Mouse (Mus musculus) gastrocnemius, adult 2 months (tissue): ENCODE measurements around the gene Serping1. TPM values are rescaled to one million over a fixed set of nuclear protein-coding genes. Genes with fewer than 3 reads are reported as not detected.

Experiments
- DNase-seq: peaks from one replicate; pipeline ENCODE4 v3.0.0; 2022
- H3K27ac ChIP-seq: fragments of 200-600 bp; 2 replicates; pipeline ENCODE4 v1.8.1; 2022; ENCODE audit warnings: mild to moderate bottlenecking
- H3K4me3 ChIP-seq: fragments of 200-600 bp; 2 replicates; pipeline ENCODE4 v1.8.1; 2022; ENCODE audit warnings: mild to moderate bottlenecking, moderate library complexity
- CTCF ChIP-seq: fragments of 200-600 bp; IDR thresholded peaks from 2 replicates; pipeline ENCODE4 v1.8.1; 2022; ENCODE audit warnings: antibody characterized with exemption, mild to moderate bottlenecking, moderate library complexity
- intact Hi-C: fragments of 180-260 bp; cut with DNase I; formaldehyde crosslinking; loops from one replicate; pipeline ENCODE4 v1.15.1; 2025
- total RNA-seq, 2 experiments: library from RNA; stranded (reverse); gene quantifications; 2 replicates each; pipeline ENCODE4 v1.2.3; 2021

Serping1 gene
- total RNA-seq, 2 experiments from 2014 or later, result 52.3 to 82.6 TPM

DNA sequence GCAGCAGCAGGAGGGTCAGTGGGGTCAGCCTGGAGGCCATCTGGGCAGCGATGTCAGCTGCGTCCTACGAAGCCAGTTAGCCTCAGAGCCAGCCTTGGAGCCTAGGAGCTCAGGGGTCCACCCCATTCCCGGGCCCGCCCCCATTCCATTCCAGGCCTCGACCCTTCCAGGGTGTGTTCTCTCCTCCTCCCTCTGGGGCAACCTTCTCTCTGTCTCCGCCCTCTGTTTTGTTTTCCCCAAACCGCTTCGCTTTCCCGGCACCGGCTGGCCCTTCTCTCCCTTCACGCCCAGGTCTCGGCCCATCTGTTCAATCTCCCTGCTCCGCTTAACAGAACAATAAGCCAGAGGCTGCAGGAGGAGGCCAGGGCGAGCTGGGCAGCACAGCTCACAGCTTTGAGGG is 493 bp downstream of the Serping1 start:
- peak; percentile 90 for DNase-seq
- Histone ChIP-seq H3K4me3 (peak overlapping the region; percentile 69), H3K27ac (peak overlapping the region; percentile 89)
- intact Hi-C loops, result no loop called here
- no peak for TF ChIP-seq CTCF

DNA sequence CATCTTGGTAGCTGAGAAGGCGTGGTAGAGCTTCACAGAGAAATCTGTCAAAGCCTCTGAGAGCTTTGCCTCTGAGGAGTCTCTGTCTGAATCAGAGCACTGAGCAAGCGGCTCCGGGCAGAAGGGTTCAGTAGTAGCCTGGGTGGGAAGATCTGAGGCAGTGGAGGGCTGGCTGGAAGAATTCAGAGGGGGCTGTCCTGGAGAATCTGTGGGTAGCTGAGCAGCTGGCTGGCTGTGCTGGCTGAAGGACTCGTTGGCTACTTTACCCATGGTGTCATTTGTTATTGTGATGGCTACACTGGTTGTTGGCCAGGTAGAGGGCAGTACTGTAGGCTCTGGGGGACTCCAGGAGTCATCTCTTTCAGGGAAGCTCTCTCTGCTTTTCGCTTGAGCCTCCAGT is 2.0 kb downstream of the Serping1 start:
- peak; percentile 38 for DNase-seq
- Histone ChIP-seq H3K27ac (peak overlapping the region; percentile 89), H3K4me3 (peak overlapping the region; percentile 69)
- intact Hi-C loops, result no loop called here
- TF ChIP-seq CTCF, result no peak

DNA sequence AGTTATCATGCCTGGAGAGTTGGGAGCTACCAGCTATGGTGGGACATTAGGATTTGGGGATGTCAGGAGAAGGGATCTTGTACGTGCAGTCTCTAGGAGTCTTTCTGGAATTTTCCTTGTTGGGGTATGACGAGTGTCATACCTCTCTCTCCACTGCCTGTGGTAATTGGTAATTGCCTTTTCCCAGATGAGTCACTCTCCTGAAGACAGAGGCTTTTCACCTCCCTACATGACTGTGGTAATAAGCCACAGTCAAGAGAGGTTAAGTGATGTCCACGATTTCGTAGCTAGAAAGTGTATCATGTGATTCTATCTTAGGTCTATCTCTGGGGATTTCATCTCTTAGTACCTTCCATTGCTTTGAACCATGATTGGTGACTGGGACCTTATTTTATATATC is 2.8 kb downstream of the Serping1 start:
- intact Hi-C loops, result no loop called here
- peak overlapping the region; percentile 69 for H3K4me3 ChIP-seq
- H3K27ac ChIP-seq, result peak overlapping the region; percentile 89
- no peak for DNase-seq
- no peak for TF ChIP-seq CTCF

DNA sequence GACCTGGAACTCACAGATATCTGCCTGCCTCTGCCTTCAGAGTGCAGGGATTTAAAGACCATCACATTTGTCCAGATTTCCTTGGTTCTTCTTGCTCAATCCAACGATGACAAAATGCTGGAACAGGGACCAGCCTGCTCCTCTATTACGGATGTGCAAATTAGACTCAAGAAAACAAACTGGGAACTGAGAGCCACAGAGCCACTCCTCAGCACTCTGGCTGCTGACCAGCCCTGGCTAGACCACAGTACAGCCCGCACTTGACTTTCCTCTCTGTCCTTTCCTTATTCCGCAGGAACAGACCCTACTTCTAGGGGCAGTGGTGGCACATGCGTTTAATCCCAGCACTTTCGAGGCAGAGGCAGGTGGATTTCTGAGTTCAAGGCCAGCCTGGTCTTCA is 4.7 kb downstream of the Serping1 start:
- peak; percentile 78 for DNase-seq
- Histone ChIP-seq H3K4me3 (peak overlapping the region; percentile 30), H3K27ac (peak overlapping the region; percentile 61)
- intact Hi-C loops, result no loop called here
- TF ChIP-seq CTCF, result no peak

DNA sequence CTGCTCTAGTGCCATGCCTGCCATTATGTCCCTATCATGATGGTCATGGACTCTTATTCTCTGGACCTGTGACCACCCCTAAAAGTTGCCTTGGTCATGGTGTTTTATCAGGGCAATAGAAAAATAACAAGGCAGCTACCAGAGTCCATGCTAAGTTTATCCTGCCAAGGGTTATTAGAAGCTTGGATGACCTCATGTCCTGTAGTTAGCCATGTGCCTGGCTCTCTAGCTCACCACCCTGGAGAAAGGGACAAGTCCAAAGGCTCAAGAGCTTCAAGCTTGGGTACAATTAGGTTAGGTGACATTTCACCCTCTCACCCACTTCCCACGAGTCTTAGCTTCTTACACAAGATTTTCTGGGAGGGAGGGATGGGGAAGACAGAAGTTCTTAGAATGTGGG is 12.4 kb downstream of the Serping1 start:
- intact Hi-C loops, result no loop called here
- no peak for TF ChIP-seq CTCF
- H3K4me3 ChIP-seq, result no peak overlapping the region
- H3K27ac ChIP-seq, result no peak overlapping the region
- no peak for DNase-seq

DNA sequence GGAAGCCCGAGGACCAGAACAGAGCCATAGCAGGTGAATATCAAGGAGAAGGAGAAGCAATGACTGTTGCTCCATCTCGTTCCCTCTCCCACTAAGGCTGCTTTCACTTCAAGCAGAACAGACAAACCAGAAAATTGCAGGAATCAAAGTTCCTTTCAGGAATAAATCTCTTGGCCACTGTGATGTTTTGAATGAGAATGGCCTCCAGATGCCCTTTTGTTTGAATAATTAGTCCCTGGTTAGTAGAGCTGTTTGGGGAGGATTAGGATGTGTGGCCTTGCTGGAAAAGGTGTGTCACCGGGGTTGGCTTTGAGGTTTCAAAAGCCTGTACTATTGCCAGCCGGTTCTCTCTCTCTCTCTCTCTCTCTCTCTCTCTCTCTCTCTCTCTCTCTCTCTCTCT is 12.9 kb downstream of the Serping1 start:
- intact Hi-C loops, result no loop called here
- Histone ChIP-seq H3K27ac (no peak overlapping the region), H3K4me3 (no peak overlapping the region)
- TF ChIP-seq CTCF, result no peak
- no peak for DNase-seq

DNA sequence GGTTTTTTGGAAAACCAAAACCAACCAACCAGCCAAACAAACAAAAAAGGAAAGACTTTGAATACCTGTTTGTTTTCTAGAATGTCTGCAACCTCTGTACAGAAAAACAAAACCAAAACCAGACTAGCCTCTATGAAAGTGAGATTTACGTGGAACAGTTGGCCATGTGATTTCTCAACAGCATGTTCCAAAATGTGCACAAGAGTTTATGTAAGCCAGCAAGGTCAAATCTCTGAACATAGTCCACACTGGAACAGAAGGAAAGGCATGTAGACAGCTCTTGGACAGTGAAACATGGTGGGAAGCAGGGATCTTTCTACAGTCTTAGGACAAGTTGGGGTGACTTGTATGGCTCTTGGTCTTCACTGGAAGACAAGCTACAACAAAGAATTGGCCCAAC is 13.4 kb downstream of the Serping1 start:
- DNase-seq, result no peak
- H3K27ac ChIP-seq, result no peak overlapping the region
- H3K4me3 ChIP-seq, result no peak overlapping the region
- no peak for TF ChIP-seq CTCF
- intact Hi-C loops, result no loop called here

DNA sequence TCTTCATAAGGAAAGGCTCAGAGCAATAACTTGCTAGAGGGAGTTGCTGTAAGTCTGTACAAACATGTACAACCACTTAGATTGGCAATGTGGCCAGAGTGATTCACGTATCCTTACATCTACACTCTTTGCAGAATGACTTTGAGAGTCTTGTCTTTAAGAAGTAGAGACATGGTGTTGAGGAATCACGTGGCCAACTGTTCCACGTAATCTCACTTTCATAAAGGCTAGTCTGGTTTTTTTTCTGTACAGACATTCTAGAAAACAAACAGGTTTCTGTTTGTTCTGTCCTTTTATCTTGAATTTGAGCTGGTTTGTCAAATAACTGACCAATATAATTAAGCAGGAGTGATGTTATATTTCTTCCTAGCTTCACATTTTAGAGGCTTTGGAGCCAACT is 13.9 kb downstream of the Serping1 start:
- no peak overlapping the region for H3K27ac ChIP-seq
- TF ChIP-seq CTCF, result no peak
- no peak for DNase-seq
- H3K4me3 ChIP-seq, result no peak overlapping the region
- intact Hi-C loops, result no loop called here

DNA sequence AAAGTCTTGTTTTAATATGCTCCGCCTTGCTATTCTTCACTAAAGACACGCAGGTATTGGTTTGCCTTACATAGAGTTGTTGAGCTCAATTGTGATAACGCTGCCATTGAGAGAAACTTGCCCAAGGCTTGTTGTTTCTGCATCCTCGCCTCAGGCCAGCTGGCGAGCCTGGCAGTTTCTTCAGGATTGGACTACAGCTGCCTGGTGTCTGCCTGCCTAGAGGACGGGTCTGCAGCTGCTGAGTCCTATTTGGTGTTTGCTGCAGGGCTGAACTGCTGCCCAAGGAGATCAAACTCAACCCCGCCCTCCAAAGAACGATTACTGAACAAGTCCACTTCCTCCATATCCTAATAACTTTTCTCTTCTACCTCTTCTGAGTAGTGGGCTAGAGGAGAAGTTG is 14.5 kb downstream of the Serping1 start:
- Histone ChIP-seq H3K27ac (no peak overlapping the region), H3K4me3 (no peak overlapping the region)
- intact Hi-C loops, result no loop called here
- TF ChIP-seq CTCF, result no peak
- DNase-seq, result no peak

DNA sequence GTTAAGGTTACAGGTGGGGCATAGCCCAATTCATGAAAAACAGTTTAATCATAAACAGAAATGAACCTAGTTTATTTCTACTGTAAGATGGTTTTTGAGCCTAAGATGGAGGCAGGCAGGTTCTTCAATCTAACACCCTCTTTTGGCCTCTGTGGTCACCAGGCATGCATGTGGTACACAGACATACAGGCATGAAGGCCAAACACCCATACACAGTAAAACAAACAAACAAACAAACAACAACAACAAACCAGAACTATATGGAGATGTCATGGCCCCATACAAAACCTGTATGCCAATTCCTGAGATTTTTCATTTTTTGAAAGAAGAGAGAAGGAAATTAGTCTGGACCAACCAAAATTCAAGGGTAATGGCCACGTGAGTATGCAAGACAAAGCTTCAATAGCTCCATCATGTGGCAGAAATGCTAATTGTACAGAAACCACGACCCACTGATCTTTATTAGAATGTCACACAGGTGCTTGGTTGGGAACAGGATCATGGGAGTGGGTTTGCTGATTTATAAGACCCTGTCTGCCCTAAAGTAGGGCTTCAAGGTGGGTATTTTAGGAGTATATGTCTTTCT is 16.6 kb downstream of the Serping1 start:
- no peak overlapping the region for H3K4me3 ChIP-seq
- no peak for DNase-seq
- intact Hi-C loops, result no loop called here
- peak; percentile 69 for TF ChIP-seq CTCF
- H3K27ac ChIP-seq, result no peak overlapping the region

DNA sequence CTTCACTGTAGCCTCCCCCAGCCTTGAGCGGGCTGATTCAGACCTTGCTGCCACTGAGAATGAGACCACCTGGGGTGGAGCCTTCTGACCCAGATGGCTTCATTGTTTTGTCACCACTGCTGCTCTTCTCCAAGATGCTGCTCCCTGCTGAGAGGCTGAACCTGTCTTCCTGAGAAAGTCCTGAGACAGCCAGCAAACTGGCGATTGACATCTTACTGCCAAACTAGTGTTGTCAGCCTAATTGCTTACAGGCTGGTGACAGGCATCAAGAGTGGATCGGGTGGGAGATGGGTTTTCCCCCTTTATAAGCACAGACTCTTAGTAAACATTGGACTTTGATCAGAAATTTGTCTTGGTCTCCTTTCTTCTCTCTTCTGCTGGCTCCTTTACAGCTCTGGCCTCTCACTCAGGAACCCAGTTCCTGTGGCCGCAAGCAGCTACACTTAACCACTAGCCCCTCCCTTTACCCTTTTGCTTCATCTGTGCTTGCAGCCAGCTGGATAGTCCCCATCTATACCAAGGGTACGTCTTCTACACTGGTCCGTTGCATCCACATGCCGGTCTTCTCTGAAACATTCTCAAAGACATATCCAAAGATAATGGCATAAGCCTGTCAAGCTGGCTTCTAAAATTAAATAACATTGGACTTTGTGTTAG is 18.1 kb downstream of the Serping1 start:
- intact Hi-C loops, result no loop called here
- DNase-seq, result no peak

DNA sequence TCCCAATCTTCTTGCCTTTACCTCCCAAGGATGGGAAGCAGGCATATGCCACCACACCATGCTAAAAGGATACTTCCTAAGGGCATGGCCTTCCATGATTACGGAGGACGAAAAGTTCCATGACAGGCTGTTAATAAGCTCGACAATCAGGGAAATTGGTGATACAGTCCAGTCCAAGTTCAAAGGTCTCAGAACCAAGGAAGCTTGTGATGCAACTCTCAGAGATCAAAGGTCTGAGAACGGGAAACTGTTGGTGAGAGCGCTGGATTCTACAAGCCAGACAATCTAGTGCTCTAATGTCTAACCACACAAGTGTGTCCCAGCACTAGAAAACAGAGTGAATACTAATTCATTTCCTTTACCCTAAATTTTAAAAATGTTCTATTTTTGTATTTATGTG is 19.0 kb downstream of the Serping1 start:
- Histone ChIP-seq H3K27ac (no peak overlapping the region), H3K4me3 (no peak overlapping the region)
- DNase-seq, result no peak
- intact Hi-C loops, result no loop called here
- no peak for TF ChIP-seq CTCF

More for the DNA sequence above, 18.1 kb downstream of the Serping1 start:
- TF ChIP-seq CTCF, result no peak
- H3K4me3 ChIP-seq, result no peak overlapping the region
- H3K27ac ChIP-seq, result no peak overlapping the region

DNA sequence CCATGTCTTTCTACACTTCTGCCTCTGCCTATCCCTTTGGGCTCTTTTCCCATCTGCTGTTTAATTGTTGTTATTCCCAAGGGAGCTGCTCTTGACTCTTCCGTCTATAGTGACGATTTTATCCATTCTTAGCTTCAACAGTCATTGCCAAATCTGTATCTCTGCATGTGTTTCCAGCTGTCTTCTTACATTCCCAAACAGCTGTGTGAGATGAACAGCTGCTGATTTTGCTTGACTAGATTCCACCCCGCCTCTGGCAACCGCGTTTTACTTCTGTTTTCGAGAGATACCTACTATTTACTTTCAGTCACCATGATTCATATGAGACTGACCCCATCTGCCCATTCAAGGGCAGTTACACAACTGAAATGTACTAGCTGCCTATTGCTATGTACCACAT is 25.1 kb downstream of the Serping1 start:
- Histone ChIP-seq H3K27ac (no peak overlapping the region), H3K4me3 (no peak overlapping the region)
- DNase-seq, result no peak
- TF ChIP-seq CTCF, result no peak
- intact Hi-C loops, result no loop called here

DNA sequence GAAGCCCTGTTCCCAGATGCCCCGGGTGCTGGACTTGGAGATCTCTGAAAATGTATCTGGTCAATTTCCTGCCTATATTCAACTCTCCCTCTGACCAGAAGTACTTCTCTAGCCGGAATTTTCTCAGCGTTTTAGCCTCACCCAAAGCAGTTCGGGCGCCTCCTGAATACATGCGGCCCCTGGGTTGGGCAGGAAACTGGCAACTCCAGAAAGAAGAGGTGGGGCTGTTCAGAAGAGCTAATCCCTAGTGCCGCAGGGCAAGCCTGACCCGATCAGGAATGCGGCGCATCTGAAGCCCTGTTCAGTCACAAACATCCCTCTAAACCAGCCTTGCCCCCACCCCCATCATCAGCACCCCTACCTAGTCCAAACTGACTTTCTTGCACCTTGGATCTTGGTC is 31.1 kb downstream of the Serping1 start:
- peak; percentile 31 for DNase-seq
- TF ChIP-seq CTCF, result no peak
- peak overlapping the region; percentile 87 for H3K4me3 ChIP-seq
- intact Hi-C loops, result loop anchor here (5.0 kb wide), 1 partner anchor 53 kb away; the partner anchor contains the start of gene Ube2l6
- peak overlapping the region; percentile 86 for H3K27ac ChIP-seq
